Mouse (Mus musculus): ENCODE measurements at regions not wholly inside any gene's neighbourhood (a gene's known extent, or its start where the extent isn't known, plus 50 kb on each side); places are given as distances from the start of the nearest gene placed in this dataset.
"Not testable (repeated sequence)": the region's sequence is repeated elsewhere in the genome, so short reads cannot be mapped to it uniquely, and the experiment has no call there.

GRCm38 (mm10) chr14:53267693-53268092 is 772.1 kb upstream of the Olfr1507 start:
- H3K4me3 ChIP-seq (ENCODE audit: insufficient read depth, low read length); H3K27ac ChIP-seq (ENCODE audit: insufficient read depth, low read length): not testable (repeated sequence)

GRCm38 (mm10) chr14:53255962-53256361 is 760.4 kb upstream of the Olfr1507 start:
- not testable (repeated sequence) for H3K4me1 ChIP-seq (ENCODE audit: control insufficient read depth, insufficient read depth, low read length); H3K27ac ChIP-seq (ENCODE audit: insufficient read depth, low read length); H3K4me3 ChIP-seq (ENCODE audit: insufficient read depth, low read length)

More at GRCm38 (mm10) chr14:53267693-53268092, 772.1 kb upstream of the Olfr1507 start:
- not testable (repeated sequence) for H3K4me1 ChIP-seq (ENCODE audit: control insufficient read depth, insufficient read depth, low read length)

DNA sequence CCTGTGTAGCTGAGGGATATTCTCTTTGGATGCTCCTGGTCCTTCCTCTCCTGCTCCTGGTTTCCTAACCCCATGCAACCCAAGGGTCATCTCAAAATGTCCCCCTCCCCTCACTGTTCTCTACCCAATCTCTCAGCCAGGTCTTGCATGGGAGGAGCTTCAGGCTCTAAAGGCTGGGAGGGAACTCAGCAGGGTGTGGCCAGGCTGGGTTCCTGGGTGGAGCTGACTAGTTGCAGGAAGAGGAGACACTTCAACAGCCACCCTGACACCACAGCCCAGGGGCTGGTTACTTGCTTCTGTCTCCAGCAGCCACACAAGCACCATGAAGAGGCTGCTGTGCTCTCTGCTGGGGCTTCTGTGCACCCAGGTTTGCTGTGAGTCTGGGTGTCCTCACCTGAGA is 757.9 kb upstream of the Olfr1507 start:
- H3K27ac ChIP-seq (ENCODE audit: insufficient read depth, low read length); H3K4me1 ChIP-seq (ENCODE audit: control insufficient read depth, insufficient read depth, low read length); H3K4me3 ChIP-seq (ENCODE audit: insufficient read depth, low read length): not testable (repeated sequence)

- not testable (repeated sequence) for H3K4me3 ChIP-seq (ENCODE audit: insufficient read depth, low read length); H3K27ac ChIP-seq (ENCODE audit: insufficient read depth, low read length); H3K4me1 ChIP-seq (ENCODE audit: control insufficient read depth, insufficient read depth, low read length)
Measured at GRCm38 (mm10) chr14:53231142-53231541, 735.6 kb upstream of the Olfr1507 start.

DNA sequence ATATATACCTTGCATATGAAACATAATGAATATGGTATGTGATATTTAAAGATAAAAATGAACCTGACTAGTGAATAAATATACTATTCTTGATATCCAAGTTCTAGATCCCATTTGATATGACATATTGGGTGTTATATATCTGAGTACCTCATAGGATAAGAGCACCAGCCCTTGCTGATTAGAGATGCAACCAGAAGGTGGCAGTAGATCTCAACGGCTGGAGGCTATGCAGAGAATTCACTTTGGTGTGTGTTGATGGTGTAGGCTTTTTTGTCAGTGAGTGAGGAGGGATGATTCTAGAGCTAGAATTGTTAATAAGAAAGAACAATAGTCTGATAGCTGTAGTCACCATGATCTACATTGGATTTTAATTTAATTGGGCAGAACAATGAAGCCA is 729.2 kb upstream of the Olfr1507 start:
- not testable (repeated sequence) for H3K4me3 ChIP-seq (ENCODE audit: insufficient read depth, low read length); H3K4me1 ChIP-seq (ENCODE audit: control insufficient read depth, insufficient read depth, low read length); H3K27ac ChIP-seq (ENCODE audit: insufficient read depth, low read length)

GRCm38 (mm10) chr14:53210554-53210953 is 715.0 kb upstream of the Olfr1507 start:
- H3K27ac ChIP-seq (ENCODE audit: insufficient read depth, low read length); H3K4me1 ChIP-seq (ENCODE audit: control insufficient read depth, insufficient read depth, low read length); H3K4me3 ChIP-seq (ENCODE audit: insufficient read depth, low read length): not testable (repeated sequence)

GRCm38 (mm10) chr14:53209258-53209657 is 713.7 kb upstream of the Olfr1507 start:
- not testable (repeated sequence) for H3K4me3 ChIP-seq (ENCODE audit: insufficient read depth, low read length); H3K27ac ChIP-seq (ENCODE audit: insufficient read depth, low read length); H3K4me1 ChIP-seq (ENCODE audit: control insufficient read depth, insufficient read depth, low read length)

DNA sequence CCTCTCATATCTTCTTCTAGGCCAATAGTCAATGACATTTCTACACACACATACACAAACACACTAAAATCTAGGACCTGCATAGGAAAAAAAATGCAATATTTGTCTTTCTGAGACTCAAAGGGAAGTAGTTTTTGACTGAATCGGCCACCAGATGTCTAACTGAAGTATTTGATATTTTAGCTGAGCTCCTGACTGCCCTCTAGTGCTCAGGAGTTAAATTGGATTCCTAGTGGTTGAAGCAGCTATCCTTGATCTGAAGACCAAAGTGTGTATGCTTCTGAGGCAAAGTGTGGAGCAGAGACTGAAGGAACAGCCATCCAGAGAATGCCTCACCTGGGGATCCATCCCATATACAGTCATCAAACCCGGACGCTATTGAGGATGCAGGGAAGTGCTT is 695.4 kb upstream of the Olfr1507 start:
- H3K4me1 ChIP-seq (ENCODE audit: control insufficient read depth, insufficient read depth, low read length); H3K4me3 ChIP-seq (ENCODE audit: insufficient read depth, low read length); H3K27ac ChIP-seq (ENCODE audit: insufficient read depth, low read length): not testable (repeated sequence)

GRCm38 (mm10) chr14:53174099-53174498 is 678.5 kb upstream of the Olfr1507 start:
- not testable (repeated sequence) for H3K4me3 ChIP-seq (ENCODE audit: insufficient read depth, low read length); H3K4me1 ChIP-seq (ENCODE audit: control insufficient read depth, insufficient read depth, low read length); H3K27ac ChIP-seq (ENCODE audit: insufficient read depth, low read length)

- H3K4me3 ChIP-seq (ENCODE audit: insufficient read depth, low read length); H3K27ac ChIP-seq (ENCODE audit: insufficient read depth, low read length): not testable (repeated sequence)
Measured at GRCm38 (mm10) chr14:53166327-53166726, 670.8 kb upstream of the Olfr1507 start.

DNA sequence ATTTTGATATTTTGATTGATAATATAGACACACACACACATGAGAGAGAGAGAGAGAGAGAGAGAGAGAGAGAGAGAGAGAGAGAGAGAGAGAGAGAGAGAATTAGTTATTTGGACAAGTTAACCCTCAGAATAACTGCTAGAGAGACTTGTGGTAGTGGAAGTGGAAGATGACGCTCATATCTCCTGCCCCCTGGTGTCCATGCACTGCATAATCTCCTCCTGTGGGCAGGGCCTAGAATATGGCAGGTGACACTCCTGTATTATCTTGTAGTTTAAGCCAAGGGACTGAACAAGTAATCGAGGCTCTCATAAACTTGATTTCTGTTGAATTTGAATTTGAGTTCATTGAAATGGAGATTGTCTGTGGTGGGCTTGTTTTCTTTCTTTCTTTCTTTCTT is 663.5 kb upstream of the Olfr1507 start:
- H3K4me1 ChIP-seq (ENCODE audit: control insufficient read depth, insufficient read depth, low read length); H3K27ac ChIP-seq (ENCODE audit: insufficient read depth, low read length); H3K4me3 ChIP-seq (ENCODE audit: insufficient read depth, low read length): not testable (repeated sequence)

More at GRCm38 (mm10) chr14:53166327-53166726, 670.8 kb upstream of the Olfr1507 start:
- not testable (repeated sequence) for H3K4me1 ChIP-seq (ENCODE audit: control insufficient read depth, insufficient read depth, low read length)

DNA sequence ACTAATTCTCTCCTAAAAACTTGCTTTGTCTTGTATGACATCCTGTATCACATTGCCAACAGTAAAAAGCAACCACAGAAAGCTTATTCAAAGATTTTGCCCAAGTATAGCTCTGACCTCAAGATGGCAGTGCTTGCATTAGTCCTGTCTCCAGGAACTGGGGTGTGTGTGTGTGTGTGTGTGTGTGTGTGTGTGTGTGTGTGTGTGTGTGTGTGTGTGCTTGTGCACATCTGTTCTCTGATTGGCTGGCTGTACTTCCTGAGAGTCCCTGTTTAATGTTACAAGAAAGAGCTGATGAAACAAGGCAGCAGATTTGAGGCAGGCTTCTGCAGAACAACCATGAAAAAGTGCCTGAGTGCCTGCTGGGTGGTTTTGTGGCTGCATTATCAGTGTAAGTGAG is 639.2 kb upstream of the Olfr1507 start:
- not testable (repeated sequence) for H3K27ac ChIP-seq (ENCODE audit: insufficient read depth, low read length); H3K4me1 ChIP-seq (ENCODE audit: control insufficient read depth, insufficient read depth, low read length); H3K4me3 ChIP-seq (ENCODE audit: insufficient read depth, low read length)

GRCm38 (mm10) chr14:53132390-53132789 is 636.8 kb upstream of the Olfr1507 start:
- H3K4me1 ChIP-seq (ENCODE audit: control insufficient read depth, insufficient read depth, low read length); H3K27ac ChIP-seq (ENCODE audit: insufficient read depth, low read length); H3K4me3 ChIP-seq (ENCODE audit: insufficient read depth, low read length): not testable (repeated sequence)
- peak; percentile 10; the same call in 1 of the 2 replicates for TF ChIP-seq CTCF (IDR thresholded peaks at IDR 0.05; ENCODE audit: borderline replicate concordance, insufficient read depth, low read length)

GRCm38 (mm10) chr14:53121704-53122103 is 626.2 kb upstream of the Olfr1507 start:
- H3K4me1 ChIP-seq (ENCODE audit: control insufficient read depth, insufficient read depth, low read length); H3K4me3 ChIP-seq (ENCODE audit: insufficient read depth, low read length); H3K27ac ChIP-seq (ENCODE audit: insufficient read depth, low read length): not testable (repeated sequence)

- H3K4me1 ChIP-seq (ENCODE audit: control insufficient read depth, insufficient read depth, low read length); H3K4me3 ChIP-seq (ENCODE audit: insufficient read depth, low read length); H3K27ac ChIP-seq (ENCODE audit: insufficient read depth, low read length): not testable (repeated sequence)
Measured at GRCm38 (mm10) chr14:53109732-53110131, 614.2 kb upstream of the Olfr1507 start.

DNA sequence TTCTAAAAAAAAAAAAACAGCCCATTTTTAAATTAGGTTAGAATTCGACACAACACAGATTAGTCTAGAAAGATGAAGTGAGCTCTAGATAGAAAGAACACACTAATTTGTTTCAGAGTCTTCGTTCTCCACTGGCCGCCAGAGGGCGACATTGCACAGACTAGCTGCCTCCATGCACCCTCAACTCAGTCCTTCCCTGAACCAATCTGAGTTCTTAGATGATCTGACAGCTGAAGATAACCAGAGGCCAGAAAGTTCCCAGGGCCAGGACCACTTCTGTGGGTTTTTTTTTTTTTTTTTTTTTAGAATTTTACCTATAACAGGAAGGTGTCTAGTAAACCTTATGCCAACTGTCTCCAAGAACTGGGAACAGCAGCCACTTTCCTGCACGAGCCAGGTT is 605.8 kb upstream of the Olfr1507 start:
- H3K4me1 ChIP-seq (ENCODE audit: control insufficient read depth, insufficient read depth, low read length); H3K4me3 ChIP-seq (ENCODE audit: insufficient read depth, low read length); H3K27ac ChIP-seq (ENCODE audit: insufficient read depth, low read length): not testable (repeated sequence)

- H3K4me1 ChIP-seq (ENCODE audit: control insufficient read depth, insufficient read depth, low read length); H3K27ac ChIP-seq (ENCODE audit: insufficient read depth, low read length); H3K4me3 ChIP-seq (ENCODE audit: insufficient read depth, low read length): not testable (repeated sequence)
Measured at GRCm38 (mm10) chr14:53090921-53091320, 595.4 kb upstream of the Olfr1507 start.
